Mouse (Mus musculus) cerebellum, adult 11 months (tissue): ENCODE measurements at regions not wholly inside any gene's neighbourhood (a gene's known extent, or its start where the extent isn't known, plus 50 kb on each side); places are given as distances from the start of the nearest gene placed in this dataset.

Experiments used
- DNase-seq: peaks from one replicate; pipeline ENCODE4 v3.0.0; 2022

DNA sequence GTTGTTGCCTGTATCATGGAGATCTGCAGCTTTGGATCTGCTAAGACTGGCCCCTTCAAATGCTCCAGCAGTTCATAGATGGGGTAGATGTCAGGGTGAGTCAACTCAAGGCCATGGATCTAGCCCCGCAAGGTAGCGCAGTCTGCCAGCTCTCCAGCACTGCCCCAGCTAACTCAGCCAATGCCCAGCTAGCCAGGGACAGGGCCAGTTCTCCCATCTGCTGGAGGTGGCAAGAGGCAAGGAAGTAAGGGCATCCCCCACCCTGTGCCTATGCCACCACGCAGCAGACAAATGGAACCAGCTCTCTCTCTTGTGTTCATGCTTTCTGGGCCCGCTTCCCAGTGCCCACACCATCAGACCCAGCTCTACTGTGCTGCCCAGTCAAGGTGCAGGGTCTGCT, 102.5 kb downstream of the Foxb1 start:
- no peak for DNase-seq

DNA sequence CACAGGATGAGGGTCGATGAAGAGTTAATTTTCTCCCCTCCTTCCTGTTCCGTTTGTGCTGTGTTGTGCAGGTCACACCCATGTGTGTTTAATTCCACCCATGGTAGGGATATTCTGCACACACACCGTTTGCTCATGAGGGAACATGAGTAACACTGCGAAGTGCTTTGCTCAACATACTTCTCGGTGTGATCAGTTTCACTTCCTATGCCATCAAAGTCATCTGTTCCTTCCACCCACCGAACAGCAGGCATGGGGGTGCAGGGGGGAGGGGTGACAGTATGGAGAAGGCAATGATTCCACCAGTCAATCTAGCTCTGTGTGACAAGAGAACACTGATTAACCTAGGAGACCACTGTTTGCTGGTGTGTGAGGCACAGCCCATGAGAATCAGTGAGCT, 104.7 kb downstream of the Foxb1 start:
- DNase-seq, result no peak

DNA sequence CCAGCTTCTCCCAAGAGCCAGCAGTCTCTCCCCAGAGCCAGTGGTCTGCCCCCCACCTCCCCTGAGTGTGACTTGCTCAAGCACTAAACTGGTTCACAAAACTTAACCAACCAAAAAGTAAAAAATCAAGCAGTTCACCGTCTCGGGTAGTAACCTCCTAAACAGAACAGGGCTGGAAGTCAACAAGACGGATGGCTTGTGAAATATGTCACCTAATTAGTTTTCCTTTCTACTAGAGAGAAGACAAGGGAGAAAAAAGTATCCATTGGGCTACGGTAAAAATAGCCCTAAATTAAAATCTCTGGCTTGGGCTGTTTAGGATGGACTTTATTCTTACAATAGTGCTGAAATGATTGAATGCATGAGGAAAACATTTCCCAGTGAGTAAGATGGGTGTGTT, 108.6 kb downstream of the Foxb1 start:
- DNase-seq, result no peak

DNA sequence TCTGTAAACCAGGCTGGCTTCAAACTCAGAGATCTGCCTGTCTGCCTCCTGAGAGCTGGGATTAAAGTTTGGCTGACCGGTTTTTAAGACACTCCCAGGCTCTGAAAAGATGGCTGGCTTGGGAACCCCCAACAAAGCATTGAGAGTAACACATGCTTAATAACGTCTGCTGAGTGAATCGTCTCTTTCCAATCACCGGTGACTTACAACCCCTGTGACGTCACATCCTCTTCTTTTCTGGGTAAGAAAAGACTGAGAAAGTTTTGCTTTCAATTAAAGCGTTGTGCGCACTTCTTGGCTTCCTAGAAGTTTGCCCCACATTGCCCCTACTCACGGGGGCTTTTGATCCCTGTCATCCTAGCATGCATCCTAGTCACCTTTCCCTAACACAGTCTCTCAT, 109.1 kb downstream of the Foxb1 start:
- no peak for DNase-seq

DNA sequence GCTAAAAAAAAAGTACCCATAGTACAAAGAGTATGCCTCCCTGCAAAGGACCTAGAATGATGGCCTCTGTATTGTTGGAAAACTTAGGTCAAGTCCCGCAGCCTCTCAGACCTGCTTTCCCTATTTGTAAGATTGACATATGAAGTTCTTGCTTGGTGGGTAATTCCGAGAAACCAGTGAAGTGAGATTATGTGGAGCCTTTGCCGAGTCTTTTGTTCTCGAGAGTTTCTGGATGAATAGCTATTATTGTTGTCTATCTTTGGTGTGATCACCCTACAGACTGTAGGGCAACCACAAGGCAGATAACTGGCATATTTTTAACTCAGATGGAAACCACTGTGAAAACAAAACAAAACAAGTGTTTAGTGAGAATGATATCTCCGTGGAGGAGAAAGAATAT, 118.1 kb downstream of the Foxb1 start:
- DNase-seq, result no peak

GRCm38 (mm10) chr9:69623312-69623711, 137.4 kb downstream of the Foxb1 start:
- DNase-seq, result peak; percentile 18

DNA sequence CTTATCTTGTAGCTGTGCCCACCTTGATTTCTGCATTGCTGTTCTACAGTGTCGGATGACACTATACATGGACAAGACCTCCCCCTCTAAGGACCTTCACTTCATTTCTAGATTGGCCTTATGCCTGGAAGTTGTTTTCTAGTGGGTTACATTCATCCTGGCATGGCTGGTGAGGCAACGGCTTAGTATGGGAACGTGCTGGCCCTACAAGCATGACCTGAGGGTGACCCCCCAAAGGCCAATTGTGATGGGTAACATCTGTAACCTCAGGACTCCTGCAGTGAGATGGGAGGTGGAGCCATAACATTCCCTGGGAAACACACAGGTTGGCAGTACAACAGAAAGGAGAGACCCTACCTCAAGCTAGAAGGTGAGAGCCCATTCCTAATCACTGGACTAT, 139.7 kb downstream of the Foxb1 start:
- no peak for DNase-seq

DNA sequence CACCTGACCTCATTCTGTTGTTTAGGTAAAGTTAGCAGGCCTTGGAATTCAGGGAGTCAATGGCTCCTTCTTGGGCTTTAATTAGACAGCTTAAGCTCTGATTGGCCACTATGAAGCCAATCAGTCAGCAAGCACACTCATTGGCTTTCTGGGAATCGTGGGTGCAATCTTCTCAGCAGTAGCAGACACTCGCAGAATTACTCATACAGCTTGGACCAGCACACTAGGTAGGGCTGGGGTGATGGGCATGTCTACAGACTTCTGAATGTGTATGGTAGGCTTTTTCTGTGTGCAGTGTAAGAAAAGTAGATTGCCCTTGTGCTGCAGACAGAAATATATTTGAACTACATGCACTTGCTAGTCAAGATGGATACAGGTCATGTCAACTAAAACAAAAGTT, 143.4 kb downstream of the Foxb1 start:
- no peak for DNase-seq

DNA sequence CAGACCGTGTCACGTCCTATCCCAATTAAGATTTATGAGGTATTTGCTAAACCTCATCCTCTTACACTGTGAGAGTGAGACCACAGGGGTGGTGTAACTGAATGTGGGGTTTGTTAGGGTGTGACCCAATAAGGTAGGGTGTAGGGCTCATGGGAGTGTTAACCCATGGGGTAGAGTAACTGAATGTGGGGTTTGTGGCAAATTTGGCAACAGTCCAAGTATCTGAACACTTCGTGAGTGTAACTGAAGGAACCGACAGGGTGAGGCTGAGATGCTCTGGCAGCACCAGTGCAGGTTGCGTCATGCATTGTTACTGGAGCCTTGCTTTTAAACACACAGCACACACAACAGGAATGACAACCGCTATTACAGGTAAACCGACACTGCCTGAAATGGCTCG, 144.1 kb downstream of the Anxa2 start:
- no peak for DNase-seq

DNA sequence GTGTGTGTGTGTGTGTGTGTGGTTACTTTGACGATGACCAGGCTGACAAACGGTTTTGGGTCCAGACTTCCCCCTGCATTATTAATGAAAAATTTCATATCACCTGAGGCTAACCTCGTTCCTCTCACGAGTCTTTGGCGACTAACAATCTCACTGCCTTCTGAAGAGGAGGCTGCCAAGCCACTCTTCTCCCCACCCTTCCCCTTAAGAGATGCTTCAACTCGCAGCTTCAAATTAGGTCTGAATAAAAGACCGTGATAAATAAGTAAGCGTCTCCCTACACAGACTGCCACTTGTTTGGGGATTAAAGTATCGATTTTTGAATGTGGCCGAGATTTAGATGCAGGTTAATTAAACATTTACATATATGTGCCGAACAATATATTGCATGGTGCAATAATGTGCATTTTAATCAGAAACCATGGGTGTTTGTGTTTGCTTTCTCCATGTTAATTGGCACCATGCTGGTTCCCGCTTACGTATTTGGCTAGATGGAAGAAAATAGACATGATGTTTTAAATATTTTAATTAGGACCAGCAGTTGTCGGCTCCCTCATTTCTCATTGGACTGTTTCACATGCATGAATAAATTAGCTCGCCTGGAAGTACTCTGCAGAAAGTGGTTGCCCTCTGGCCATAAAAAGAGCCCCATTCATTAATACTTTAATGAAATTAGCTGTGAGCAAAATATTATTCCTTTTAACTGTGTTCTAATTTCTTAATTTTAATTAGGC, 139.1 kb downstream of the Anxa2 start:
- DNase-seq, result no peak

GRCm38 (mm10) chr9:69588846-69589245, 135.4 kb downstream of the Anxa2 start:
- no peak for DNase-seq

DNA sequence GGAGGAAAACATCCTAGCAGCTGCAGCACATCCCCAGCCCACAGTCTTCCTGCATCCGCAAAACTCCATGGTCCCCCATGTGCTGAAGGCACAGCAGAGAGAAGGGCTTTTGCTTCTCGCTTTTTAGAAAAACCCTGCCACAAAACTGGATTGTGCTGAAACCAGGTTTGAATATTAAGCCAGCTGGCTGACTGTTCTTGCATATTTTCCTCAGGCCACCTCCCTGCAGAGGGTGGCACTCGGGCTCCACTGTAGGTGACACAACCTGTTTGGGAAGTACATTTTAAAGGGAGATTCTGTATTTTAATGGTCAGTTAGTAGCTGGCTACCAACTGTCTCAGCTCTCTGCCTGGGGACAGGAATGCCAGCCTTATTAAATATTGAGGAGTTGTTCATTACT, 133.7 kb downstream of the Anxa2 start:
- no peak for DNase-seq

GRCm38 (mm10) chr9:69581236-69581635, 127.8 kb downstream of the Anxa2 start:
- no peak for DNase-seq

DNA sequence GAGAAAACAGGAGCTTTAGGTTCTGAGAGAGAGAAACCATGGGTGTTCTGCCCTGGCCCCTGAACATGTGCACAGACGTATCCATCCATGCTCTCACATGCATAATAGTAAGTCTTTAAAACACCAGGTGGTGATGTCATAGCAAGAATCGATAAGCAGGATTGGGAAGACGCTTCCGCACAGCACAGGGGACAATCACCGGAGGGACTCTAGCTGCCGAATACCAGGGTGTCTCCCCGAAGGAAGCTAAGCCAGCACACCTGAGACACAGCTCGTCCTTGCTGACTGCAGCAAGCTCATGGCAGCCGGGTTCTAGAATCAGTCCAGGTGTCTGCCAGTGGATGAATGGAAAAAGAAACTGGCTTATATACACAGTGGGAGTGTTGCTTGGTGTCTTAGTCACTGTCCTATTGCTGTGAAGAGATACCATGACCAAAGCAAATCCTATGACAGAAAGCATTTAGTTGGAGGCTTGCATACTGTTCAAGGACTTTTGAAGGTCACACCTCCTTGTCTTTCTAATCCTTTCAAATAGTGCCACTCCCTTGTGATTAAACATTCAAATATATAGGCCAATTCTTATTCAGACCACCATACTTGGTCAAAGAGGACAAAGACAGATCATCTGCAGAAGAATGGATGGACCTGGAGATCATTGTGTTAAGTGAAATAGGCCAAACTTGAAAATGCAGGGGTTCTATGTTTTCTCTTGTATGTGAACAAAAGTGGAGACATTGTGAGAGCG, 124.4 kb downstream of the Anxa2 start:
- no peak for DNase-seq

GRCm38 (mm10) chr9:69575386-69575785, 122.0 kb downstream of the Anxa2 start:
- DNase-seq, result no peak

- no peak for DNase-seq
Measured at GRCm38 (mm10) chr9:69568631-69569230, 115.3 kb downstream of the Anxa2 start.

DNA sequence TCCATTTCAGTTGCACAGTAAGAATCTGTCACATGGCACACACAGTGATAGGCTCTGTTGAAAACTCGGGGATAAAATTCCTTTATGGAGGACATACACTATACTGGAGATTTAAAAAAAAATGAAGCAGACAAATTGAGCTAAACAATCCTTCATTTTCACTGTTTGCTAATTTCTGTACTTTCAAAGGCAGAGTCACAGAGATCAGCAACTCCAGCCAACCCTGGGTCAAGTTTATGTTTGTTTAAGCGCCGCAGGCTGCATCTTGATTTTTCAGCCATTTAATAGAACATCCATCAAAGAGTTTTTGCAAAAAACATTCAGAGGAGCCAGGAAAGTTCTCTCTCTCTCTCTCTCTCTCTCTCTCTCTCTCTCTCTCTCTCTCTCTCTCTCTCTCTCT, 114.8 kb downstream of the Anxa2 start:
- no peak for DNase-seq

DNA sequence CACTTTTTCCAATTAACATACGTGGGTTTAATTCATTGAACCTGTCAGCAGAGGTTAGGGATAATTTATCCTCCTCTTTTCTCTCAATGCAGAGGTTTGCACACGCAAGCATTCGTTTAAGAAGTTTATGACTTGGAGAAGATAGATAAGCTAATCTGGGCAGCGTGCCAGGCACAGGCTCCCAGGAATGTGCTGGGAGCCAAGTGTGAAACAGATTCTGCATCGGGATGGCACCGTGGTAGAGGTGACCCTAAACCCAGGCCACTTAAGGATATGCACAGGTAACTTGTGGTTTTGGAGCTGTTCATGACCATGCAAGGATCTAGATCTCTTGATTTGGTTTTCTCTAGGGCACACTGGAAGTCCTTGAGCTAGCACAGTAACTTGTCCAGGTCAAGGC, 113.6 kb downstream of the Anxa2 start:
- DNase-seq, result no peak

DNA sequence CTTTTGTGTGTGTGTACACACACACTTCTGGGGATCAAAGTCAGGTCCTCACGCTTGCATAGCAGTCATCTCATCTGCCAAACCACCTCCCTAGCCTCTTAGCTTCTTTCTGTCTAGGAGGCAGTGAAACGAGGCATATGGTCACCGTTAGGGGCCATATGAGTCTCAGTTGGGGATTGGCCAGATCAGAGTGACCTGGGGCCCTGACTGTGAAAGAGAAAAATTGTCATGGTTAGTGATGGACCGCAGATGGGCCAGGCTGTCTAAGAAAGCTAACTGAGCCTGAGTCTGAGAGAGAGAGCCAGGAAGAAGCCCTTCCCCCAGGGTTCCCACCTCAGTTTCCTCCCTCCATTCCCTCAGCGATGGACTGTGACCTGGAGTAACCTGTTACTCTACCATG, 89.8 kb downstream of the Anxa2 start:
- no peak for DNase-seq
